Mouse (Mus musculus) gastrocnemius, postnatal 36 days (tissue): ENCODE results near the gene Nedd9. TPM values are rescaled to one million over a fixed set of nuclear protein-coding genes. Genes with fewer than 3 reads are reported as not detected.
A peak's percentile ranks its signal among the peaks of the same experiment; 100 is the strongest.

Experiments used
- DNase-seq, 2 experiments: peaks; one replicate each; pipeline ENCODE4 v3.0.0; 2022
- intact Hi-C: fragments of 180-260 bp; cut with DNase I; formaldehyde crosslinking; loops from one replicate; pipeline ENCODE4 v1.15.1; 2025
- long read RNA-seq, 2 experiments: library from polyadenylated mRNA; stranded (forward); transcript quantifications; one replicate each; pipeline ENCODE4 v2.0.0; 2021
- total RNA-seq, 2 experiments: library from RNA; stranded (reverse); gene quantifications; 2 replicates each; pipeline ENCODE4 v1.2.3; 2021

Nedd9 gene
- total RNA-seq, result 1 to 10 TPM; 5.7 to 7.0 TPM
- long read RNA-seq, experiment 1, full-length matches to known transcripts, result 1 of 3 reads
- long read RNA-seq, experiment 1, partial matches to known transcripts, result 0 of 3 reads
- long read RNA-seq, experiment 1, other reads (novel, unspliced or antisense), result 2 of 3 reads
- long read RNA-seq, experiment 2, full-length matches to known transcripts, result 1 of 5 reads
- long read RNA-seq, experiment 2, partial matches to known transcripts, result 2 of 5 reads
- long read RNA-seq, experiment 2, other reads (novel, unspliced or antisense), result 2 of 5 reads

DNA sequence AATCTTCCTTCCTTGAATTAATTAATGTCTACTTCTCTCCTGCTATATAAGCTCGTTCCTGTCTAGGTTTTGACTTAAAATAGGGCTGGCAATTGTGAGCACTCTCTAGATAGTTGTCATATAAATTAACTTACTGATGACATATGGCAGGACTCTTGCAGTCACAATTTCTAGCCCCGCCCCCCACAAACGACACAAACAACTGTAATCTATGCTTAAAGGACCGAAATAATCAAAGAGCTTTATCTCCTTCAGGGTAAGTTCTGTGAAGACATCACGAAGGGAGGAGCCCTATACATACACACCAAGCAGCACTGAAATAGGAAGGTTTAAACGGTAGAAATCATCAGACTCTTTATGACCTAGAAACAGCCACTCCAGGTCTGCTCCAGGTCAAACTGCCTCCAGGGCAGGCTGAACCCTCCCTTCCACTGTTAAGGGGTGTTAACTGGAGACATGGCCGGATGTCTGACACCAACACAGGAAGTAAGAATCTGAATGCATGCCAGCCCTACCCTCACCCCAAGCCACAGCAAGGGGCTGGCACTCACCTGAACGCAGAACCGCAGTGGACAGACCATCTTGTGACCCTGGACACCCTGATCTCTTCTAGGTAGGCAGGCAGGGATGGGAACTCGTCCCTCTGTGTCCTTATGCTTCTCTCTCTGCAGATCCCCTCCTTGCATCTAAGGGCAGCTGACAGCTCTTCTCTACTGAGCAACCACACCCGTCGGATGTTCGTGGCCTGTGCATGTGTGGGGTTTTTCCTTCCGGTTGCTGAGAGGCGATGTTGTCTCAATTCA is at the start of gene Nedd9:
TSS of gene Nedd9 (minus strand) at position 757 of the 803 bp plus-strand sequence.
- intact Hi-C loops, result no loop called here
- no peak for DNase-seq

DNA sequence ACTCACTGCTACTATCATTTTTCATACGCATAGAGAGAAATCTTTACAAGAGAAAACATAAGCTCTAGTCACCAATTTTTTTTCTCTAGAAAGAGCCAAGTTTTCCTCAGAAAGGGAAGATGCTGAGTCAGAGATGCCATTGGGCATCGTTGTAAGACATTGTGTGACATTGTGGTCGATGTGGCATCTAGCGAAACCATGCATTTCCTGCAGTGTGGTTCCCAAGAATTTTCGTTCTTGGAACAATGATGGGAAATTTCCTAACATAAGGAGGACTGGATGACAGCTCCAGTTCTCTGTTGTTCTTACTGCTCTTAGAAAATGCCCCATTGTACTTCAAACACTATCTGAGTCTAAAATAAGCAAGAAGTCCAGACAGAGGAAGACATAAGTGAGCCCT is 45.5 kb upstream of the Nedd9 start:
- no peak for DNase-seq
- intact Hi-C loops, result no loop called here

DNA sequence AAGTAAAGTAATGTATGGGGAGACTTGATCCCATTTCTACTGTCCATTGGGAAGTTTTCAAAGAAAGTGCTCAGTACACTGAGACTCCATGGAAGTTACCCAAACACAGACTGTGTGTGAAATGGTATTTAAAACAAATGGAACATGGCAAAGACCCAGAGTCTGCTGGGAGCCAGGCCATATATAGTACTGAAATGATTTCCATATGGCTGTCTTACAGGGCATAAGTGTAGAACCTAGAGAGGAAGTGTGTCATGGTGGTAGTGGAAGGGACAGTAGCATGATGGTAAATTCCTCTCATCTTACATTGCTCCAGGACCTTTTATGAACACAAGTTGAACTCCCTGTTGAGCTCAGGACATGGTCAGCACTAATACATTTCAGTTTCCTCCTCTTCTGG is 43.2 kb upstream of the Nedd9 start:
- intact Hi-C loops, result no loop called here
- DNase-seq, result no peak

- intact Hi-C loops, result no loop called here
These were observed 37.0 kb upstream of the Nedd9 start for GRCm38 (mm10) chr13:41524208-41524607.

GRCm38 (mm10) chr13:41521296-41521695 is 34.1 kb upstream of the Nedd9 start:
- intact Hi-C loops, result no loop called here
- no peak for DNase-seq

More at GRCm38 (mm10) chr13:41524208-41524607, 37.0 kb upstream of the Nedd9 start:
- no peak for DNase-seq

DNA sequence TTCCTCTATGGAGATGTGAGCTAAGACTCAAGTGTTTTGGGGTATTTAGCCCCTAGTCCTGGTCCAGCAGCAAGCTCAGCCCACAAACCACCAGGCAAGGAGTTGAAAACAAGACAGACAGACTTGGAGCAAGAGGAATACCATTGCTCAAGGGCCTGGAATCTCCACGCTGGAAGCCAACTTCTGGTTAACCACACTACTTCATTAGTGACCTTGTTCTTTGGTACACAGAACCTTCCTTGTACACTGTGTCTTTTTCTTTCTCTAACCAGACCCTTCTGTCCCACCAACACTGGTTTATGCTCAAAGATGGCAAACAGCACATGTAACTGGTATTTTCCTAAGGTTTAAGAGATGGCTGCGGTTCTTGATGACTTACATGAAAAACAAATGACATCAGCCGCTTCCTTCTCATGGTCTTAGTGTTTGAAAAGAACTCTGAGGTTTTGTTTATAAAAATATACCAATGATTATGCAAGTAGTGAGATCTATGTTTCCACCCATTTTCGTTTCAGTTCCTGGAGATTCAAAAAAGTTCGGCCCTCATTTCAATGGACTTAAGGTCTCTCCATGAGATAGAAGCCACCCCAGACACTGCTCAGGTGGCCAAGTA is 33.5 kb upstream of the Nedd9 start:
- intact Hi-C loops, result no loop called here
- DNase-seq, result no peak

DNA sequence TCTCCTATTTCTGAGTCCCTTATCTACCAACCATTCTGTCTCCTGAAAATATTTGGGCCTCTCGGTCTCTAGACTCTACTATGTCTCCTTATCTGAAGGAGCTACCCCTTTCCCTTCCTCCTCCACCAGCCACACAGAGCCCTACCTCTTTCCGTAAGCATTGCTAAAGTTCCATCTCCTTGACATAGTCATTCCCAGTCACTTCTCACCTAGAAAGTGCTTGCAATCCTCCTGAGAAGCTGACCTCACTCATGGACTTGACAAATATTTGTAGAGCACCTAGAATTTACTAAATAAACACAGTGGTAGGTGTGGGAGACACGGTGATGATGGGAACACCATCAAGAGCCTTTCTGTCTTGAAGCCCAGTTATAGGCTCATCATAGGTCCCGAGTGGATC is 32.6 kb upstream of the Nedd9 start:
- intact Hi-C loops, result no loop called here
- no peak for DNase-seq

DNA sequence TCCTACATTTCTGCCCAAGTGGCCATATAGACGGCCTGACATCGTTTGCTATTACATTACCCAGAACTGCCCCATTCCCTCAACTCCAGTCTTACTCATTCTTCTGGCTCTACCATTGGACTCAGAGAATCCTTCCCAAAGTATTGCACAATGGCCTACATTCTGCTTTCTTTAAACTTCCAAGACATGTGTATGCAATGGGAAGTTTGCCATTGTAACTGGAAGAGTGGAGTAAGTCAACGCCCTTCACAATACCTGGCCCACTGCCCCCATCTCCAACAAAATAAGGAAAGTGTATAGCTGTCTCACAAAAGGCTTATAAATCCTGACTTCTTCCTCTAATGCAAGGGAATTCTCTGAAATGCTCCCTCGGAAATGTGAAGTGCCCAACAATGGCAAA is 30.0 kb upstream of the Nedd9 start:
- intact Hi-C loops, result no loop called here
- DNase-seq, result peak in 1 of 2 experiments; percentile 8

DNA sequence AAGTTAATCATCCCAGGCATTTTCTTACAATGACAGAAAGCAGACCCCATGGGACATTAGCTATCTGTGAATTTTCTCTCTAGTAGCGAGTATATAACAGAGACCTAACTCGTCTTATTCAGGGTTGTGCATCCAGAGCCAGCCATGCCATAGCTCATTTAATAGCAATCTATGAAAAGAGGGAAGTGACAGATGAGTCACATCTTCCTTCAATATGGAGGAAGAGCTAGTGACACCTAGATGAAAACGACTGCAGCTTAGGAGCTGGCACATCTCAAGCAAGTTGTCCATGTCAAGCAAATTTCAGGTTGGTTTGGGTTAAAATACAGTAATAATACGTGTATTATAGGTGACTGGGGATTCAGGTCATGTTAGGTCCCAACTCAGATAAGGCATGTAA is 28.6 kb upstream of the Nedd9 start:
- no peak for DNase-seq
- intact Hi-C loops, result no loop called here

- intact Hi-C loops, result no loop called here
- no peak for DNase-seq
These were observed 27.8 kb upstream of the Nedd9 start for GRCm38 (mm10) chr13:41514918-41515317.

DNA sequence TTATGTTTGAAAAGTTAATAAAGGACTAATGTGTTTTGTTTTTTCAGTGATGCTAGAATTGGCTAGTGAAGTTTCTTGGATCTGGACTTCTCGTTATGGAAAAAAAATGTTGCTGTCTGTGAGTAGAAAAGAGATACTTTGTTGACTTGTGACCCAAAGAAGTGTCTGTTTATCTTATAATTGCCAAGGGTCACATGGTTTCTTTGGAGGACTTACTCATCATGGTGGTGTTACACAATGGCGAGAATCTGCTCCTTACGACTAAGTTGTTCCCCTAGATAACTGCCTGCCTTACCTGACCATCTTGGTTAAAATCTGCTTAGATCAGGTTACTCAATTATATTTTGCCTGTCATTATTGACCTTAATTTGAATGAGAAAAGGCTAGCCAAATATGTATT is 26.3 kb upstream of the Nedd9 start:
- DNase-seq, result no peak
- intact Hi-C loops, result no loop called here

DNA sequence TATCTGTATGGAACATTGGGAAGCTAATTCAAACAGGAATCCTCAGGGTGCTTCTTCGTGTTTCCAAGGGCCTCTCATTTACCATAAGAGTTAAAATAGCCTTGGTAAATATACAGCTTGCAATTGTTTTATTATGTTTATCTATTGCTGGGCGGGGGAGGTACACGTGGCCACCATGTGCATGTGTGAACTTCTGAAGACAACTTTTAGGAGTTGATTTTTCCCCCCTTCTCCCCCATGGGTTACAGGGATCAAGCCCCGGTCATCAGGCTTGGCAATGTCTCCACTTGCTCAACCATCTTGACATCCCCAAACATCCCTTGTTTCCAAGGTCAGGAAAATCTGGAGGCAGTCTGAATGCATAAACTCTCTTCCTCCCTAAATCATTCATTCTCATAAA is 25.1 kb upstream of the Nedd9 start:
- intact Hi-C loops, result no loop called here
- DNase-seq, result no peak

- intact Hi-C loops, result no loop called here
- no peak for DNase-seq
These were observed 23.7 kb upstream of the Nedd9 start for GRCm38 (mm10) chr13:41510631-41511419.

DNA sequence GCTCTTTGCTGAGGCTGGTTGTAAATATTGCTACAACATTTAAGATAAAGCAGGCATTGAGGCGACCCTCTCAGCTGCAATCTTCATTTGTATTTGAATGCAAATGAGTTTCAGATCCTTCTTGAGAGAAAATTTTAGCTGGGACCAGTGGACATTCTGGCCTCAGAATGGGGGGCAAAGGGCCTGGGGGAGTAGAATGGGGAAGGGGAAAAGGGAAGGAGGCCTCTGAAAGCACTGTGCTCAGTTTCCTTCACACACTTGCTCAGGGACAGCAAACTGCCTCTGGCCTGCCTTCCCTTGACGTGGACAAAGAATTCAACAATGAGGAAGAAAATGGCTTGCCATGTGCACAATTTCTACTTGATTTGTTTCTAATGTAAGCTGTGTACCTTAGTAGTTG is 18.4 kb upstream of the Nedd9 start:
- DNase-seq, result no peak

DNA sequence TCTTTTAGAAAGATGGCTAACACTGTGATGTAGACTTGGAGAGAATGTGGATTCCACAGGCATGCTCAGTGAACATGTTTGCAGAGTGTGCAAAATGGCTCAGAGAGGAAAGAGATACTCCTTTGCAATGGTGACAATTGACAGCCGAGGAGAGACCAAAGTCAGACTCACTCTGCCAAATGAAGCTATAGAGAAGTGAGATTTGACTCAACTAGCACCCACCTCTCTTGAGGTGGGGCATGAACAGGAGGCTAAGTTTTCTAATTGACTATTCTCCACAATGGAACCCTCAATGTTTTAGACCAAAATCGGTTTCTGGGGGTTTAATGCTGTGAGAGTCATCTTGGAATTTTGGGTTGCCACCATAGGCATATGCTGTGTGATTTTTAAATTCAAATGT is 17.8 kb upstream of the Nedd9 start:
- intact Hi-C loops, result no loop called here
- DNase-seq, result no peak

More for the DNA sequence above, 18.4 kb upstream of the Nedd9 start:
- intact Hi-C loops, result no loop called here

DNA sequence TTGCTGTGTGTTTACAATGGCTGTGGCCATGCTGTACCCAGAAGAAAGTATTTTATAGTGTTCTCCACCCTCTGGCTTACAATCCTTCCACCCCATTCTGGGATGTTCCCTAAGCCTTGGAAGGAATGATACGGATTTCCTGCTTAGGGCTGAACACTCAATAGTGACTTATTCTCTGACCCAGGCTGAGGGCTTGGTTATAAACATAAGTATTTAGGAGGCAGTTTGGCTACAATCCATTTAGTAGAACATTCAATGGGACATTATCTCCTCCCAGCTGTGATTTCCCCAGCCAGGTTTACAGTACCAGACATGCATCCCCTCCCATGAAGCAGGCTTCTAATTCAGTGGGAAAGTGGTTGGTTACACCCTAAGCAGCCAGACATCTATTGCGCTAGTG is 17.3 kb upstream of the Nedd9 start:
- intact Hi-C loops, result no loop called here
- DNase-seq, result no peak

- DNase-seq, result no peak
- intact Hi-C loops, result no loop called here
These were observed 15.7 kb upstream of the Nedd9 start for GRCm38 (mm10) chr13:41502917-41503301.

DNA sequence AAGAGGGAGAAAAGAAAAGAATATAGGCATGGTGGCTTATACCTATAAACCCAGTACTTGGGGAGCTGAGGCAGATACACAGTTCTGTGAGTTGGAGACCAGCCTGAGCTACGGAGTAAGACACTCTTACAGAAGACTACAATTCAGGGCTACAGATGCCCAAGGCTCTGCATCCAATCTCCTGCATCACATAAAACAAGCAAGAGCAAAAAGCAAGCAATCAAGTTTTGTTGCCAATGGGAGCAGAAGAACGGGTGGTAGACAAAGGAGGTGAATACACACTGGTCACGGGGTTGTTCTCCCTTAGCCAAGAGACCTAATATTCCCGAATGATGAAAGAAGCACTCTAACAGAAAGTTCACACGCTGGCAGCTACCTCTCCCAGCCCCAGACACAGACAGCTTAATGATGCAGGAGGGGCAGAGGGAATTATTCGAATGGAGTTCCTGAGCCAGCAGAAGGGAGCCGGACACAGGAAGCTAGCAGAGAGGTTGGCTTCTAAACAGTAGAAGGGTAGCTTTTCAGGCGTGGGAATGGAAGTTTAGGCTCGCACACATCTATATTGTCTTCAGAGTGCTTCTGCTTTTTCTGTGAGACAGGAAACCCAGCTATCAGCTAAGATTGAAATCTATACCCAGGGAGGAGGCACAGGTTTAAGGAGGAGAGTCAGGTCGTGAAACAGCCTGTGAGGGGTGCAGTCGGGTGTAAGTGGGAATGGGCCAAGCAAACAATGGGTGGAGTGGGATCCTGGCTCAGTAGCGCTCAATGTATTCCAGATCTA is 15.2 kb upstream of the Nedd9 start:
- intact Hi-C loops, result no loop called here
- no peak for DNase-seq

- no peak for DNase-seq
- intact Hi-C loops, result no loop called here
These were observed 13.6 kb upstream of the Nedd9 start for GRCm38 (mm10) chr13:41500793-41501192.

GRCm38 (mm10) chr13:41498611-41499121 is 11.5 kb upstream of the Nedd9 start:
- intact Hi-C loops, result no loop called here
- no peak for DNase-seq
